Mouse (Mus musculus) adrenal gland, postnatal 10 days (tissue): Measurements from ENCODE around the gene Olfr763. TPM values are rescaled to one million over a fixed set of nuclear protein-coding genes. Genes with fewer than 3 reads are reported as not detected.
"Not testable (repeated sequence)": the region's sequence is repeated elsewhere in the genome, so short reads cannot be mapped to it uniquely, and the experiment has no call there.

Source experiments
- DNase-seq: peaks from one replicate; pipeline ENCODE4 v3.0.0; 2021; ENCODE audit warnings: mixed read lengths
- total RNA-seq, 2 experiments: library from RNA; stranded (reverse); gene quantifications; 2 replicates each; pipeline ENCODE4 v1.2.3; 2021

Olfr763 gene
- total RNA-seq, 2 experiments from 2014 or later = not detected

GRCm38 (mm10) chr10:129049898-129050297 is 39.3 kb downstream of the Olfr763 start, which contains the start of gene Olfr765:
Gene Olfr765 (minus strand): TSS chr10:129049998.
- not testable (repeated sequence) for DNase-seq

Other genes with a start within 250 kb of the Olfr763 start
- 10 to 100 TPM; 22.1 to 23.9 TPM for gene Mmp19, start 219.9 kb upstream of the Olfr763 start, total RNA-seq
- gene Dnajc14, start 206.7 kb upstream of the Olfr763 start, total RNA-seq = 10 to 100 TPM; 57.7 to 64.9 TPM
- gene Tmem198b, start 206.4 kb upstream of the Olfr763 start, total RNA-seq = 10 to 100 TPM; 11.0 to 14.1 TPM
- 10 to 100 TPM; 52.0 to 55.0 TPM for gene Sarnp, start 193.5 kb upstream of the Olfr763 start, total RNA-seq
- 10 to 100 TPM; 28.3 to 30.2 TPM for gene Ormdl2, start 189.1 kb upstream of the Olfr763 start, total RNA-seq
- 1 to 10 TPM; 3.0 to 4.5 TPM for gene Gdf11, start 119.1 kb upstream of the Olfr763 start, total RNA-seq
- 100 to 1,000 TPM; 243 to 263 TPM for gene Cd63, start 109.8 kb upstream of the Olfr763 start, total RNA-seq
- gene Rdh5, start 87.9 kb upstream of the Olfr763 start, total RNA-seq = 10 to 100 TPM; 16.4 to 22.8 TPM
- gene Bloc1s1, start 86.8 kb upstream of the Olfr763 start, total RNA-seq = 100 to 1,000 TPM; 216 to 240 TPM
- gene Itga7, start 77.0 kb upstream of the Olfr763 start, total RNA-seq = 10 to 100 TPM; 24.4 to 36.7 TPM
- gene Mettl7b, start 49.8 kb upstream of the Olfr763 start, total RNA-seq = 10 to 100 TPM; 17.2 to 32.9 TPM
- not detected for gene Olfr9, start 21.4 kb upstream of the Olfr763 start, total RNA-seq
- gene Olfr764-ps1, start 29.1 kb downstream of the Olfr763 start, total RNA-seq = not detected
- gene Olfr765, start 39.2 kb downstream of the Olfr763 start, total RNA-seq = not detected
- not detected for gene Olfr766-ps1, start 58.2 kb downstream of the Olfr763 start, total RNA-seq
- gene Olfr767, start 72.1 kb downstream of the Olfr763 start, total RNA-seq = not detected
- gene Olfr768, start 88.6 kb downstream of the Olfr763 start, total RNA-seq = not detected
- not detected for gene Olfr769, start 107.1 kb downstream of the Olfr763 start, total RNA-seq
- gene Olfr770, start 128.2 kb downstream of the Olfr763 start, total RNA-seq = not detected
- not detected for gene Olfr771, start 154.0 kb downstream of the Olfr763 start, total RNA-seq
- not detected for gene Olfr772, start 167.1 kb downstream of the Olfr763 start, total RNA-seq
- not detected for gene Olfr773, start 176.6 kb downstream of the Olfr763 start, total RNA-seq
- gene Olfr774, start 225.4 kb downstream of the Olfr763 start, total RNA-seq = not detected
- not detected for gene Olfr775, start 237.6 kb downstream of the Olfr763 start, total RNA-seq
- gene Olfr776, start 248.3 kb downstream of the Olfr763 start, total RNA-seq = not detected